Mouse (Mus musculus) G1E-ER4 (cell line): ENCODE results near the gene Ntn1. TPM values are rescaled to one million over a fixed set of nuclear protein-coding genes. Genes with fewer than 3 reads are reported as not detected.

Experiments
- GATA1 ChIP-seq: IDR thresholded peaks from one replicate; pipeline ENCODE4 v1.8.0; 2012; ENCODE audit warnings: low read length, inconsistent platforms
- polyA plus RNA-seq: library from polyadenylated mRNA; stranded (reverse); fragments of >175 nt; gene quantifications from 2 replicates; pipeline ENCODE4 v1.2.3, GENCODE M21; 2012

Ntn1 gene
- polyA plus RNA-seq, 1 experiment, result not detected

- TF ChIP-seq GATA1, result no peak
Observed at GRCm38 (mm10) chr11:68331676-68332265, 68.9 kb downstream of the Ntn1 start.

- TF ChIP-seq GATA1, result no peak
Observed at GRCm38 (mm10) chr11:68331117-68331437, 69.5 kb downstream of the Ntn1 start.

GRCm38 (mm10) chr11:68330398-68331116, 70.1 kb downstream of the Ntn1 start:
- TF ChIP-seq GATA1, result no peak

- TF ChIP-seq GATA1, result no peak
Observed at GRCm38 (mm10) chr11:68324863-68325262, 75.8 kb downstream of the Ntn1 start.

GRCm38 (mm10) chr11:68321417-68321816, 79.2 kb downstream of the Ntn1 start:
- TF ChIP-seq GATA1, result no peak

GRCm38 (mm10) chr11:68315551-68316130, 85.0 kb downstream of the Ntn1 start:
- no peak for TF ChIP-seq GATA1

GRCm38 (mm10) chr11:68313861-68314260, 86.8 kb downstream of the Ntn1 start:
- TF ChIP-seq GATA1, result no peak

GRCm38 (mm10) chr11:68313065-68313464, 87.6 kb downstream of the Ntn1 start:
- no peak for TF ChIP-seq GATA1

- TF ChIP-seq GATA1, result no peak
Observed at GRCm38 (mm10) chr11:68308911-68309580, 91.6 kb downstream of the Ntn1 start.

- no peak for TF ChIP-seq GATA1
Observed at GRCm38 (mm10) chr11:68305997-68306396, 94.6 kb downstream of the Ntn1 start.

- TF ChIP-seq GATA1, result no peak
Observed at GRCm38 (mm10) chr11:68302323-68302722, 98.3 kb downstream of the Ntn1 start.

- no peak for TF ChIP-seq GATA1
Observed at GRCm38 (mm10) chr11:68301660-68302059, 99.0 kb downstream of the Ntn1 start.

GRCm38 (mm10) chr11:68295474-68295873, 105.1 kb downstream of the Ntn1 start:
- no peak for TF ChIP-seq GATA1

- no peak for TF ChIP-seq GATA1
Observed at GRCm38 (mm10) chr11:68290631-68291030, 110.0 kb downstream of the Ntn1 start.

- no peak for TF ChIP-seq GATA1
Observed at GRCm38 (mm10) chr11:68287331-68287730, 113.3 kb downstream of the Ntn1 start.

GRCm38 (mm10) chr11:68286142-68286808, 114.3 kb downstream of the Ntn1 start:
- TF ChIP-seq GATA1, result no peak
